Mouse (Mus musculus) left cerebral cortex, adult 9 months (tissue): ENCODE measurements at regions not wholly inside any gene's neighbourhood (a gene's known extent, or its start where the extent isn't known, plus 50 kb on each side); places are given as distances from the start of the nearest gene placed in this dataset.
A peak's percentile ranks its signal among the peaks of the same experiment; 100 is the strongest.

Experiments used
- DNase-seq, 2 experiments: peaks; one replicate each; pipeline ENCODE4 v3.0.0; 2022; ENCODE audit warnings: low spot score in 2 of 2

DNA sequence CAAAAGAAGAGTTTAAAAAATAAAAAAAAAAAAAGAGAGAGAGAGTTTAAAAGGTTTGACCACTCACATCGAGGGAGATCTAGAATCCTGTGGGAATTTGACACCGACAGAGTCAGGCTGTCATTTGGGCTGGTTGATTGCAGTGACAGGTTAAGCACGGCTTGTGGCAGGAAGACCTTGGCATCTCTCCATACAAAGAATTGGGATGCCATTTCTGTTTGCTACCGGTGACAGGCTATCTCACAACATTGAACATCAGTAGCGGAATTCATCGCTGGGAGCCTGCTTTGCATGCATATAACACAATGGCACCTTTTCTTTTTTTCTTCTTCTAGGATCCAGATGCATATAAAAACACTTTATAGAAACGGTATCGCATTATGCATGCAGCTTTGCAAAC is 53.7 kb upstream of the Gm26657 start:
- DNase-seq, result no peak

DNA sequence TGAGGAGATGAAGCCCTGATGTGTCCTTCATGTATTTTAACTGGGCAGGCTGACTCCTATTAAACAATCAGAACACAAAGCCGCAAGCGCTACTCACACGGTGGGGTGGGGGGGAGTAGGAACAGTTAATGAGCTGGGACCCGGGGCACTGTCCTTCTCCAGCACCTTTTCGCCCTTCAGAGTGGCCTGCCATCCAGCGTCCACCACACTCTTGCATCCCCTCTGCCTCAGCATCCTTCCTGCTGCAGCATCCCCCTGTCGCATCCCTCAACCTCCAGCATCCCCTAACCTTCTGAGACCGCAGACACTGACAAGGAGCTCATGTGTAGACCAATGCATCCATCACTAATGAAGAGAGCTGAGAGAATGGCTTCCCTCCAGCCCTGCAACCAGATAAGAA is 54.2 kb upstream of the Gm26657 start:
- DNase-seq, result no peak

DNA sequence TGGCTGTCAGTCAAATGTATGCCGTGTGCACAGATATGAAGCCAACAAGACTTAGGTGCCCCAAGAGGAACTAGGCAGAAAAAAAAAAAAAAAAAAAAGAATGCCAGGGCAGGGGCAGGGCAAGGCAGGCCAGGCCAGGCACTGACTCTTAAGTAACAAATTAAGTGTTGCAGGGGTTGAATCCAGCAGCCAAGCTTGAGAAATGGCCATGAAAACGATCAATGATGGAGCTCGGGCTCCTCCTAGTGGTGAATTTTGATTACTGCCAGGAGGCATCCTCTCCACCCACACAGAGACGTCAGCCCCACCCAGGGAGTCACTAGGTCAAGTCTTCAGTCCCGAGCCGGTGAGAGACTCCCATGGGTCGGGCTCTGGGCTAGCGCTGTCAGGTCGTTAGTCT is 54.7 kb upstream of the Gm26657 start:
- DNase-seq, result peak; percentile 36 to 89

DNA sequence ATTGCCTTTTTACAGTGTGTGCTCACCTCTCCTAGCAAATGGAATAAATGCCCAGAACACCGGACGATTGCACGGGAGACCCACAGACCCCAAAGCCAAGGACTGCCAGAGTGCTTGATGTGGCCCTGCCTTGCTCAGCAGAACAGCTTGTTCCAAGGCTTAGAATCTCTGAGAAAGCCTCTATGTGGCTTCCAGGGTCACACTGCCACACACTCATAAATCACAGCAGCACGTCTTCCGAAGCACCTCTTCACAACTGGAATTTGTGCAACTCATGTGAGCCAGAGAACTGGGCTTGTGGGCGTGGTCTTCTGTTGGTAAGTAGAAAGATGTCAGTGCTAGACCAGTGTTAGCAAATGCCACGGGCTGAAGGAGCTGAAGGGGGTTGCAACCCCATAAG is 55.8 kb upstream of the Gm26657 start:
- DNase-seq, result no peak

DNA sequence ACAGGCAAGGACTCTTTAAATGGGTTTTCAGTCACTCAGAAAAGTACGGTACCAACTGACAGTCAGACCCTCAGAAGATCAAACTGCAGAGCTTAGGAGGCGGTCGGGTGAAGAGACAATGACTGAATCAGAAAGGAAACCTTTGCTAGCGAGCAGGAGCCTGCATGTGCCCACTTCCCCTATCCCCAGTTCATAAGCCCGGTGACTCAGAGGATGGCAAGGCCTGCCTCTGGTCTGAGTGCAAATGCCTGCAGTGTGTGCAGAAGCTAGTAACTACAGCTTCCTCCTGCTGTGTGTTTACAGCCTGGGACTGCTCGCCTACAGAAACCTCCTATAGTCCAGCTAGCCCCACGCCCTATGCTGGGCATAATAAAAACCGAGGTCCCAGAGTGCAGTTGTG is 58.7 kb upstream of the Gm26657 start:
- no peak for DNase-seq

DNA sequence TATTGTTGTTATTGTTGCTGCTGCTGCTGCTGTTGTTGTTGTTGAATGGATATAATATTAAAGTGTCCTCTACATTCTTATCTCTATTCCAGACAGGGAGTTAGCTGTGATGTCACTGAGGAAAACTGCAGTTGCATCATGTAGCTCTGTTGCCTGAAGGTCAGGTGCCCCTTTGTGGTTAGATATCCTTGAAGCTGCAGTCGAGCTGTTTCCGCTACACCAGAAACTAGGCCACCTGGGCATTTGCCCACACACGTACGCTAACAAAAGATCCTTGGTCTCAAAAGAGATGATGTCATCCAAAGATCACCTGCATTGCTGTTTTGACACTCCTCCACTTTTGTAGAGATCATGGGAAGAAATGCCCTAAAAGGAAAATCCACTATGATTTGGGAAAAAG is 66.0 kb upstream of the Gm26657 start:
- no peak for DNase-seq

DNA sequence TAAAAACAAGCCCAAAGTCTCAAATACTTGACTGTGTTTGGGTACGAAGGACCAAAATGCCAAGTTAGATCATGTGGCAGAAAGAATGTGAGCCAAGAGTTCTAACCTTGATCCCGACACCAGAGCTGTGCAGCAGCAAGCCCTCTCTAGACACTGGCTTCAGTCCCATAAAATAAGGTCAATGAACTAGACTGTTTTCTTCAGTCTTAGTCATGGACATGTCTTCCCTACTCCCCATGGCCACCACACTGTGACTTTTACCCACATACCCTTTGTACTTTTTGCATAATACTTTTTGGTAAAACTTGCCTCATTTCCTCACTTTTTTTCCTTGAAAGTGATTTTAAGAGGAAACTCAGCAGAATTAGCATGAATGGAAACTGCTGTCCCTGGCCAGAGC is 74.9 kb upstream of the Gm26657 start:
- no peak for DNase-seq

DNA sequence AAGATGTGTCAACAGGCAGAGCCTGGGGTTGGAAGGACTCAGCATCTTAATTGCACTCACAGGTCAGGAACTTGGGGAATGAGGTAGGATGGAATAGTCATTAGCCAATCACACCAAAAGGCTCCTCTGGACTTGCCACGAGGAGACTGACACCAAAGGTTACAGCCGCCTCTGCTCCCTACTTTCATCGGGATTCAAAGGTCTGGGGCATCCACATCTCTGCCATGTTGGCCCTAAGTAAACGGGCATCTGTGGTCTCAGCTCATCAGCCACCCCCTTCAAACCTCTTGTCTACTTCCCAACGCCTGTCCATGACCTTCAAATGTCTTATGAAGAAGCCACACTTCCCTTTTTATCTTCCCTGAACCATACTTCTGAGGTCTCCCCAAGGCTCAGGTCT is 78.1 kb upstream of the Gm26657 start:
- no peak for DNase-seq

DNA sequence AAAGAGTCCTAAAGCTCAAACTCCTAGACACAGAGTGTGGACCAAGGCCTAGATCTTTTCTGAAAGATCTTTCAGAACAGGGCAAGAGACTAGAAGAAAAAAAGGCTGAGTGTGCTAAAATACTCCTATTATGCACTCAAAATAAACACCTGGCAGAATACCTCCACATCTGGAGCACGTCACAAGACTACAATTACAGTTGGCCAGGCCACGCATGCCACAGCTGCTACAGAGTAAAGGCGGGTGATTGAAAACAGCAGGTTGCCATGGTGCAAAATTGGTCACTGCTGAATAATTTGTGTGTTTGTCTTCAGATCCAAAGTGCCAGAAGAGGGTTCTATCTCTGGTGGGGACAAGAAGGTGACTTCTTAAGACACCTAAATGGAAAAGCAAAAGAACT is 82.8 kb upstream of the Gm26657 start:
- DNase-seq, result no peak

DNA sequence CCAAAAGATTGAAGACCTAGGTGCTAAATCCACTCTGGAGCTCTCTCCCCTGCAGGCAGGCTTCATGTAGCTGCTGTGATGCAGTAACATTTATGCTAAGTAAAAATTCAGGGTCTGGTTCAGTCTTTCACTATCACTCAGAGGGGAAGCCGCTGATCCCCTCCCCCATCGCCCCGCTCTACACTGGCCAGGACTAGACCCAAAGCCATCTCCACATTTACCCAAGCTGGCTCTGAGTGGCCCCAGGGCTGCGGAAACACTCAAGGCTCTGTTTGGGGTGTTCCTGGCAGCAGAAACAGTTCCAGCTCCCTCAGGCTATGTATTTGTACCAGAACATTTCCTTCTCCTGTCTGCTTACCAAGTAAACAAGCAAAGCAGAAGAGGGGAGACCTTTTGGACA is 85.5 kb upstream of the Gm26657 start:
- peak in 1 of 2 experiments; percentile 58 for DNase-seq

DNA sequence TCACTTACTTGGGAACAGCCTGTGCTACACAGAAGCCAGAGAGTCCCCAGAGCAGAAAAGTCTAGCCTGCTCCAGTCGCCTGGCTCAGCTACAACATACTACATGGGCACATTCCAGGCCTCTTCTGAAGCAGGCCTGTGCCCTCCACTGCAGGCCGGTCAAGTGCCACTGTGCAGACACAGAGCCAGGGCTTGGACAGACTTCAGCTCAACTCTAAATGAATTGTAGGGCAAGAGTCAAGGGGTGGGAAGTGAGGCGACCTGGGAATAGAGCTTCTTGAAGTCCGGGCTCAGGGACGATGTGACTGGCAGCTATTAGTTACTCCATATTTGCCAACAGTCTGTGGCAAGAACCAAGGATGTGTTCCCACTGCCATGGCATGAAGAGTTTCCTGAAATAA is 87.1 kb upstream of the Gm26657 start:
- DNase-seq, result no peak

DNA sequence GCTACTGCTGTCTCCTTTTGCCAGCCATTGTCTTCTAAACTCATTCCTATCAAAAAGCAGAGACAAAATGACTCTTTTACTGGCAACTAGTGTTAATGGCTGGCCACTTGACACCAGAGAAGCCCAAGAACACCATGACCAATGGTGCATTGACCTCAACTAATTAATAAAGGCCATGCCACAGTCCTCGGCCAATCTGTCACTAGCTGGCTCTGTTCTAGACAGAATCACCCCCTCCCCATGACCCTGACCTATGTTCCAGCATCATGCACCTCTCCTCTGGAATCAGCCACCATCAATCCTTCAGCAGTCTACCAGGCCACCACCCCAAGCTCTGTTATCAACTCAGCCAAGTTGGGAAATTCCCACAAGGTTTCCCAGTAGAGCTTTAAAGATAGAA is 90.1 kb upstream of the Gm26657 start:
- no peak for DNase-seq

DNA sequence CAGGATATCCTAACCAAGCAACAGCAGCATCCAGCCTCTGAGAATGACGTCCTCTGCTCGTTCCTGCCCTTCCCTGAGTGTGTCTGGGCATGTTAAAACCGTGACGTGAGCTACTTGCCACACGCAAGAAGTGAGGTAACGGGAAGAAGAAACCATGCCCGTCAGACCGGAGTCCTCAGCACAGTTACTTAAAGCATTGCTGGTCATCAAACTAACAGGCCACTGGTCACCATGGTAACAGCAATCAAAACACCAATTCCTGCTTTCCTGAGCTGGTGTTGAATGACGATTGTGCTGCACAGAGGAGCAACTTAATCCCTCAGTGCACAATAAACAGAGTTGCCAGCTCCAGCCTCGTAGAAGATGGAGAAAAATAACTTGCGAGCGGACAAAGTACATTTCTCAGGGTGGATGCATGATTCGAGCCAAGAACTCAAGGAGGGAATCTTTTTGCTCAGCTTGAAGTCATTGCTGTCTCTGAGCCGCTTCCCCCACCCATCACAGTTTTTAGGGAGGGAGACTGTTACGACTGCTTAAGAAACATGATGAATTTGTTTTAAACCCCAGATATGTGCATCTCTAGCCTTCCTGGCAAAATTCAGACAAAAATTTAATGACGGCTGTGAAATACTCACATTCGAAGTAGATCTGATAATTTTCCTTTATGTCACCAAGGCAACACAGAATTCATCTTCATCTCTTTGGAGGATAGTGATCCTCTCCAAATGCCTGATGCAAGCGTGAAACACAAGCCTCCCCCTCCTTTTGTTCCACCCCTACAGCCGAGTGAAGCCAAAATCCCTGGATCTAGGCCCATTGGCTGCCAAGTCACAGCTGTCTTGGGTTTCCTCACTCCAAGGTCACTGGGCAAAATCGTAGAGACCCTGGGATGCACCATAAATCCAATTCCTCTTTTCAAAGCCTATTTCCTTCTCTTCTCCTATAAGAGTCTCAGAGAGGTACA is 95.6 kb upstream of the Gm26657 start:
- peak in 1 of 2 experiments; percentile 44 for DNase-seq

DNA sequence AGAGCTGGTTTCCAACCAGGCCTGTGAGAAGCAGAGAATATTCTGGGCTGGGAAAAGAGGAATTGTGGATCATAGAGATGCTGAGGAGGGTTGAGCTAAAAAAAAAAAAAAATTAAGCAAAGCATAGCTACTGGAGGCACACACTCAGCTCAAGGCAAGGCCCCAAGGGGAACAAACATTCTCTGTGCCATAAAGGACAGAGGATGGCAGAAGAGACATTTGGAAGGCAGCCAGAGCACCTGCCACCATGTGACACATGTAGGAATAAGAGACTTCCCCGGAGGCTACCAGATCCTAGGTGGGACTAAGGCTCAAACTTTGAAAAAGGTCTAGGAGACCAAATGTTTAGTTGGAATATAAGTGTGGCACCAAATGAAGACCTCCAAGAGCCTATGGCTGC is 96.4 kb upstream of the Gm26657 start:
- no peak for DNase-seq

DNA sequence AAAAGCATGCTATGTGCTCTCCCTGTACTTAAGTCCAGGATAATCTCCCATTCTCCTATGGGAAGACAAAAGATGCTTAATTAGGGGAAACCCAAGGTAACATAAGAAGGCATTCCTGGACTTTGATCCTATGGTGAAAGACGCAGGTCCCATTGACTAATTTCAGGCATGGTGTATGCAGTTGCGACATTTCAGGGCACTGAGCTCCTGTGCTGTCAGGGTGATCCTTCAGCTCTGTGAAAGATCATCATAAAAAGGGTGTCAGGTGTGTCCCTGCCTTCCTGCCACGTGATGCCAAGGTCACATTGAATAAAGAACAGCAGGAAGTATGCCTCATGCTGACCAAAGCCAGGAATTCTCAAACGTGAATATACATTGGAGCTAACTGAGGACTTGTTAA is 100.2 kb upstream of the Gm26657 start:
- DNase-seq, result no peak

DNA sequence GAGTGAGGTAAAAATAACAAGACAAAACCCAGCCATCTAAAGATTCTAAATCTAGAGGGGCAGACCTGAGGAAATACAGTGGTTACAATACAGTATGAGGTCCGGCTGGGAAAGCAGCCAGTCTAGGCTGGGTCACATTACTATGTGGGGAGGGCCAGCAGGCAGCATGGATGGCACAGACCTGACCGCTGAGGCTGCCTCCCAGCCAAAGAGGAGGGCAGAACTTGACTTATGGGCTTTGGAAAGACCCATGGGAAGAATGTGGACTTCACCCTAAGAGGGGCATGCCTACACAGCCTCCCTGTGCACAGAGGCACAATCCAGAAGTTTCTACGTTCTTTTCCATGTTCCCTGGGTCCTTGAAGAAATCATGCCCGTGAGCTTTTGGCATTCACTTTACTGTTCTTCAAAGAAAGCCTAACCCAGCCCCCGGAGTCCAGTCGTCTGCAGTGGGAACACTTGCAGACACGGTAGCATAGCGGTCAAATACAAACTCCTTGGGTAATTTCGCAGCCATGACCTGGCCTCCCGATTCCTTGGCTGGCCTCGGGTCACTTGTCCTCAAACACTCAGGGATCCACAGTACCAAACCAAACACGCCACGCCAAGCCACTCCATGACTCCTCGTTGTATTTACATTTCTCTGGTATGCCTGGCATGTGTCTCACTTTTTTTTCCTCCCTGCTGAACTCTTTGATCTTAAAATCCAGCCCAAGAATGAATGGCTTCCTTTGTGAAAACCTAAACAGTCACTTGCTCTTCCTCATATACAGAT is 101.0 kb upstream of the Gm26657 start:
- no peak for DNase-seq

DNA sequence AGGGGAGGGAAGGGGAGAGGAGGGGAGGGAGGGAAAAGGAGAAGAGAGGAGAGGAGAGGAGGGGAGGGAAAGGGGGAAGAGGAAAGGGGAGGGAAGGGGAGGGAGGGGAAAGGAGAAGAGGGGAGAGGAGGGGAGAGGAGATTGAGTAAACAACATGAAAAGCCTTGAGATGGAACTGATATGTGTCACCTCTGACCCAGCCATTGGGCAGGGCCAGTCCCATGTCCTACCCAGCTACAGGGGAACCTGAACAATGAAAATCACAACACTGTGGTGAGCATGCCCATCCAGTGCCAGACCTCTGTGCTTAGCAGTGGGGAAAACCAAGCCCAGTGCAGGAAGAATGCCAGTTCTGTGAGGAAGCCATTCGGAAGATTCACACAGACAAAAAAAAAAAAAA is 103.6 kb upstream of the Gm26657 start:
- DNase-seq, result no peak

DNA sequence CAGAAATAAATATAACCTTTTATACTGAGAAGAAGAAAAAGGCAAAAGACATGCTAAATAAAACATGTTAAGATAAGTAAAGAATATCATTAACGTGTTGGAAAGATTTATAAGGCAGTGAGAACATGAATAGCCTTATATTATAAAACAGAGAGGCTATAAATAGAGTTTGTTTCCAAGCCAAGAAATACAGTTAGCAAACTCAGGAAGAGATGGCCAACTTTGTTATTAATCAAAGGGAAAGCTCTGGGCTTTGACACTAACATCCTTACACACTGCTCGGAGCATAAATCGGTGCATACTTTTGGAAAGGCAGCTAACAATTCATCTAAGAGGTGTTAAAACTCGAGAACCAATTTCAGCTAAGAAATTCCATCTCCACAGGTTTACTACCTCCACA is 106.3 kb upstream of the Gm26657 start:
- no peak for DNase-seq

DNA sequence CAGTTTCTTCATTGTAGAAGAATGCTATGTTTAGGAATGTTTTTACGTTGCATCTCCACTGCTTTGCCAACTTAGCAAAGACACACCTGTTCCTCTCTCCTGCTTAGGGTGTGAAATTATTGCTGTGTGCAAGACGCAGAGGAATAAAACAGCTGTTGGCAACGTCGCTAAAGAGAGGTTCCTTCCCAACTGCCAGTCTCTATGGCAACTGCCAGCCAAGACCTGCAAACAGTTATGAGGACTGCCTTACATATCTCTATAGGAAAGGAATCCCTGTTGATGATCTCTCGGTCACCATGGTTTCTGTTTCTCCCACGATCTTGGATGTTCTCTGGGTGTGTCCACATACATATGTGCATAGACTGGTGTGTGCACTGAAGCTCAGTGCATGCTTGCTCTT is 109.6 kb upstream of the Gm26657 start:
- peak in 1 of 2 experiments; percentile 39 for DNase-seq

DNA sequence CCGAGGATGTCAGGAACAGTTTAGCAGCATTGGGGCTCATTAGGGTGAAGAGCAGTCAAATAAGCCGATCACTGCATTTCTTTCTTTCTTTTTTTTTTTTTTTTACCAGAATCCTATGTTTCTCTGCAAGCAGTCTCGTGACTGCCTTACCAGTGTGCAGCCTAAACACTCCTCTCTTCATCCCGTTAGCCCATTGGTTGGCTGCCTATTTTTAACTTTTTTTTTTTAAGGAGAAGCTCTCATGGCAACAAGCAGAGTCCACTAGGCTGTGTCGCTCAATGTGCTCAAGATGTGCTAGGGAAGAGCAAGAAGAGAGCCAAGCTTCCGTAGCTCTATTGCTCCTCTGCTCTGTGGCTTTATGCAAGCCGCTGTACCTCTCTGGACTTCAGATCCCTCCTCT is 112.7 kb upstream of the Gm26657 start:
- DNase-seq, result no peak

DNA sequence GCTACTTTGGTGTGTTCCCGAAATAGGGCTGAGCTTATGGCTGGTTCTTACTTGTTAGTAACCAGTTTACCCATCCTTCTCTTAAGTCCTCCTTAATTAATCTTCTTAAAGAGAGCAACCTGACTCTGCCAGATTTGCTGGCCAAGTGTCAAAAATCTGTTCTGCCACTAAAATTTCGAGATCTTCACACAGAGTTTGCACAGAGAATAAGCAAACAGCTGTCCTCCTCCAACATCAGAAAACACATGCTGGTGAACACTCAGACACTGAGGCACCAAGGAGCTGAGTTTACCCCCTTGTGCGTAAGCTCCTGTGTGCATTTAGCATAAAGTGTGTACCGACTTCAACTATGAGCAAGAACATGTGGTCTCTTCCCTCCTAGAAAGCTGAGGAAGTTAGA is 118.1 kb upstream of the Gm26657 start:
- DNase-seq, result no peak

DNA sequence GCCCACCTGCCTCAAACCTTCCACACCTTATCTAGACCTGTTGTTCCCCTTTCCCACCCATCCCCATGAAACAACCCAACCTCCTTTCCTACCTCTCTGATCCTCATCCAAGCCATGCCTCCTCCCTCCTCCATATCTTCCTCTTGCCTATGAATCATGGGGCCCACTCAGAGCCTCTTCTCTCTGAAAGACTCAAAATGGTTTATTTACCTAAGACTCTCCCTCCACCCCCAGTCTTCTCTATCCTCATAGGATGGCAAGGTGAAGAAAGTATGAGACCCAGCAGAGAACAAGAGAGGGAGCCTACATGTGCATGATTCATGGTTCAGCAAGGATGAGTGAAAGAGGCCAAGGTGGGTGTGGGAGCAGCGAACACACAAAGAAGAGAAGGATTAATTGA is 118.5 kb upstream of the Gm26657 start:
- DNase-seq, result peak in 1 of 2 experiments; percentile 23

DNA sequence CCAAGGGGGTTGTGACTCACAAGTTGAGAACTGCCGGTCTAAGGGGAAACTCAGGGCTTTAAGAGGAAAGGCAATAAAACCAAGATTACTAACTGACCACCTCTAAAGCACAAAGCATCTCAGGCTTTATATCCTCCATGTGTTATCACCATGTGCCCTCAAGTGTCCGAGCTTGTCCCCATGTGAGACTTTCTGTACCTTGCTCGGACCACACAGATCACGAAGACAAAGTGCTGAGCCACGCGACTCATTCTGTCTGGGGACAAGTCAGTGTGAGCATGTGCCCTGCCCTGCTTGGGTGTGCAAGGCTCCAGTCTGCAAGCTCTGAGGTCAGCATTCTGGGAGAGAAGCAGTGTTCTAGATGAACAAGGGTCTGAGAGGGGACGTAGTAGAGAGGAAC is 119.2 kb upstream of the Gm26657 start:
- DNase-seq, result no peak
